Mouse (Mus musculus): ENCODE data around the gene Gins1. TPM values are rescaled to one million over a fixed set of nuclear protein-coding genes. Genes with fewer than 3 reads are reported as not detected.
"Not testable (repeated sequence)": the region's sequence is repeated elsewhere in the genome, so short reads cannot be mapped to it uniquely, and the experiment has no call there.

The Gins1 gene
- polyA plus RNA-seq, 1 experiment, result 7.5 TPM

DNA sequence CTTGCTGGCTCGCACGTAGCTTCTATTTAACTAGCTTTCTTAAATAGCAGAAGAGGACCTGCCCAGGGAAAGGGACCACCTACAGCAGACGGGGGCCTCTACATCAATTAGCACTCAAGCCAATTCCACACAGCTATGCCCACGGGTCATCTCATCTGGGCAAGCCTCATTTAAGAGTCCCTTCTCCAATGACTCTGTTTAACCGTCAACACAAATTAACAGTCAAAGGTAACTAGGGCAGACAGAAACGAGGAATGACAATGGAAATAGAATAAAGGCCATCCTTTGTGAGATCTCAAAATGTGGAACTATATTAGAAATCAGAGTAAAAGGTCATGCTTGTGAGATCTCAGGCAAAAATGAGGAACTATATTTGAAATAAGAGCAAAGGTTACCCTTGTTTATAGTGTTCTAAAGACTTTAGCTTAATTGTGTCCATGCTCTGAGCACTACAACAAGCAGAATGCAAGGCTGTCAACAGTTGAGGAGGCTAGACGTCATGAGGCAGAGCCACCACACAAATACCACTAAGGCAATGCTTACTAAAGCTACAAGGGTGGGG is 9.4 kb upstream of the Gins1 start:
- Histone ChIP-seq H3ac (ENCODE audit: control insufficient read depth, insufficient read length) (no peak overlapping the region), H3K36me3 (ENCODE audit: control insufficient read depth, insufficient read depth) (no peaks in the 10 kb centered on the region), H3K4me3 (no peak overlapping the region), H3K79me2 (ENCODE audit: control insufficient read depth, insufficient read depth) (peaks cover 4% of the 10 kb centered on the region), H3K27me3 (ENCODE audit: control insufficient read depth, insufficient read depth, insufficient read length) (no peaks in the 10 kb centered on the region), H3K4me2 (ENCODE audit: low read depth) (no peak overlapping the region)
- TF ChIP-seq MYOD1 (IDR thresholded peaks at IDR 0.05; ENCODE audit: control insufficient read depth in 1 of 3, insufficient read length in 2 of 3, low read depth in 2 of 3), result no peak
- no peak for TF ChIP-seq MYOG (IDR thresholded peaks at IDR 0.05; ENCODE audit: control insufficient read depth in 1 of 3, insufficient read depth in 1 of 3, insufficient read length in 2 of 3, low read depth in 2 of 3)
- TF ChIP-seq REST (IDR thresholded peaks at IDR 0.05; ENCODE audit: insufficient read depth, insufficient read length), result no peak
- no peak for TF ChIP-seq SRF (IDR thresholded peaks at IDR 0.05; ENCODE audit: control insufficient read depth, insufficient read length, low read depth)
- no peak for TF ChIP-seq MAX (IDR thresholded peaks at IDR 0.05; ENCODE audit: low read depth)
- TF ChIP-seq E2F4 (IDR thresholded peaks at IDR 0.05; ENCODE audit: insufficient read depth), result no peak
- no peak for TF ChIP-seq POLR2AphosphoS2 (IDR thresholded peaks at IDR 0.05; ENCODE audit: insufficient read length, low read depth)
- TF ChIP-seq TCF12 (IDR thresholded peaks at IDR 0.05; ENCODE audit: insufficient read depth, poor library complexity, severe bottlenecking), result no peak
- no peak for TF ChIP-seq POLR2A (IDR thresholded peaks at IDR 0.05; ENCODE audit: insufficient read length, low read depth)
- no peak for TF ChIP-seq USF1 (IDR thresholded peaks at IDR 0.05; ENCODE audit: low read depth)
- TF ChIP-seq TCF3 (IDR thresholded peaks at IDR 0.05; ENCODE audit: insufficient read length, low read depth), result no peak
- TF ChIP-seq CEBPB (IDR thresholded peaks at IDR 0.05; ENCODE audit: insufficient read depth, poor library complexity, severe bottlenecking), result no peak

DNA sequence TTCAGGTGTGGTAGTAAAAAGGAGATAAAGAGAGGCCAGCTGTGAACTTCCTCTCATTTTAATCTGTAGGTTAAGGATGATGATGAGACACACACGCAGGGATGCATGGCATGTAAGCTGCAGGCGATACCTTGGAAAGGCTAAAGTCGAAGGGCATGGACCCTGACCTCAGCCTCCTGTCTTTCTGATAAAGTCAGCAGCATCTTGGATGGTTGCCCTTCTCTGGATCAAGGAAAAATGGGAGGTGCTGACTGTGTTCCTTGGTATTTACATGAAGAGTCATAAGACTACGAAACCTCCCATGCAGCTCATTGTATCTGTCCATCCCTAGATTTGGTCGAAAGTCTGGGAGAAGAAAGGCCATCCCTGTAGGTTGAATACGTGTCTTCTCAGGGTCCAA is 4.9 kb upstream of the Gins1 start:
- H3ac ChIP-seq (ENCODE audit: control insufficient read depth, insufficient read length), result no peak overlapping the region
- H3K79me2 ChIP-seq (ENCODE audit: control insufficient read depth, insufficient read depth), result peaks cover 29% of the 10 kb centered on the region
- no peak overlapping the region for H3K4me3 ChIP-seq
- TF ChIP-seq POLR2AphosphoS2 (IDR thresholded peaks at IDR 0.05; ENCODE audit: insufficient read length, low read depth) (no peak), TCF3 (IDR thresholded peaks at IDR 0.05; ENCODE audit: insufficient read length, low read depth) (no peak), POLR2A (IDR thresholded peaks at IDR 0.05; ENCODE audit: insufficient read length, low read depth) (no peak), SRF (IDR thresholded peaks at IDR 0.05; ENCODE audit: control insufficient read depth, insufficient read length, low read depth) (no peak), TCF12 (IDR thresholded peaks at IDR 0.05; ENCODE audit: insufficient read depth, poor library complexity, severe bottlenecking) (no peak)
- no peaks in the 10 kb centered on the region for H3K36me3 ChIP-seq (ENCODE audit: control insufficient read depth, insufficient read depth)
- no peaks in the 10 kb centered on the region for H3K27me3 ChIP-seq (ENCODE audit: control insufficient read depth, insufficient read depth, insufficient read length)
- no peak overlapping the region for H3K4me2 ChIP-seq (ENCODE audit: low read depth)

DNA sequence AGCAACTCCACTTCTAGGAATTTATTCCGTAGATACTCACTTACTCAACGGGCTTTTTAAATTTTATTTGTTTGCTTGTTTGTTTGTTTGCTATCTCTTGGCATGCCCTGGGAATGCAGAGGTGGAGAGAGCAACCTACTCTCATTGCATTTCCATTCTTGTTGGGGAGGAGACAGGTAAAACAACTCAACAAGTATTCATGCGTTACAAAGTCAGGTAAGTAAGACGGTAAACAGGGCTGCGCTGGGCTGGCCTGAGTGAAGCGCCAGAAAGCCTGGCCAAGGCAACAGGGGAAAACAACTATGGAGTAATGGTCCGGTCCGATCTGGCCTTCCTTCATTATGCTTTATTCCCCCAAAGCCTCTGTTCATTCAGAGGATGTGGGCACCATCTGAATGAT is 2.9 kb upstream of the Gins1 start:
- H3K4me3 ChIP-seq, result no peak overlapping the region
- H3ac ChIP-seq (ENCODE audit: control insufficient read depth, insufficient read length), result no peak overlapping the region
- peaks cover 29% of the 10 kb centered on the region for H3K79me2 ChIP-seq (ENCODE audit: control insufficient read depth, insufficient read depth)
- H3K27me3 ChIP-seq (ENCODE audit: control insufficient read depth, insufficient read depth, insufficient read length), result no peaks in the 10 kb centered on the region
- no peak overlapping the region for H3K4me2 ChIP-seq (ENCODE audit: low read depth)
- H3K36me3 ChIP-seq (ENCODE audit: control insufficient read depth, insufficient read depth), result no peaks in the 10 kb centered on the region
- TF ChIP-seq USF1 (IDR thresholded peaks at IDR 0.05; ENCODE audit: low read depth), result no peak
- TF ChIP-seq REST (IDR thresholded peaks at IDR 0.05; ENCODE audit: insufficient read depth, insufficient read length), result no peak
- TF ChIP-seq SRF (IDR thresholded peaks at IDR 0.05; ENCODE audit: control insufficient read depth, insufficient read length, low read depth), result no peak
- no peak for TF ChIP-seq E2F4 (IDR thresholded peaks at IDR 0.05; ENCODE audit: insufficient read depth)
- TF ChIP-seq TCF12 (IDR thresholded peaks at IDR 0.05; ENCODE audit: insufficient read depth, poor library complexity, severe bottlenecking), result no peak
- no peak for TF ChIP-seq TCF3 (IDR thresholded peaks at IDR 0.05; ENCODE audit: insufficient read length, low read depth)

DNA sequence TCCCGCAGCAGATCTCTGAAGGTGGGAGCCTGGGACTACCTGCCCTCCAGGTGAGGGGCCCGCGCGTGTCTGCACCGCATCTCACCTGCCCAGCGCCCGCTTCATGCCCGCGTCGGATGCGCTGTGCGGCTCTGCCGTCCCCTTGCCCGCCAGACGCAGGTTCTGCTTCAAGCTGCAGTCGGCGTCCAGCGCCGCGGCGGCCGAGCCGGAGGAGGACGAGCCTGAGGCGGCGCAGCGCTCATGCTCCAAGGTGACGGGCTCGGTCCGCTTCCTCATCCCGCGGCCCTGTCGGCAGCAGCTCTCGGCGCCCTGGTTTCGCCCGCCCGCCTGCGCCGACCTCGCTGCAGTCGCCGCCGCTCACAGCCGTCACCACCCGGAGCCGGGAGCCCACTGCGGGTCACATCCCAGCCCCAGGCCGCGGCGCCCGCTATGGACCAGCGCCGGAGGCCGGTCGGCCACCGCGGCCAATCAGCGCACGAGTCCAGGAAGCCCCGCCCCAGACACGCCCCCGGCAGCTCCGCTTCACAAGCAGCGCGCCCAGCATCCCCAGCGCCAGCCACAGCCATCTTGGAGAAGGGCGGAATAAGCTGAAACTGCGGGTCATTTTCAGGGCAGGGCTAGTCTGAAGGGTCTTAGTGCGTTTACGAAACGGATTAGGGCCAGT is 796 bp upstream of the Gins1 start, which contains the start of gene Abhd12:
Gene Abhd12, minus strand, starts transcription at position 470 of the 664 bp plus-strand sequence.
- no peaks in the 10 kb centered on the region for H3K27me3 ChIP-seq (ENCODE audit: control insufficient read depth, insufficient read depth, insufficient read length)
- peak within 1 kb of the TSS; percentile 84 for H3ac ChIP-seq (ENCODE audit: control insufficient read depth, insufficient read length)
- TF ChIP-seq SRF (IDR thresholded peaks at IDR 0.05; ENCODE audit: control insufficient read depth, insufficient read length, low read depth), result peak; percentile 51
- peak; percentile 95 for TF ChIP-seq POLR2A (IDR thresholded peaks at IDR 0.05; ENCODE audit: insufficient read length, low read depth)
- no peak for TF ChIP-seq USF1 (IDR thresholded peaks at IDR 0.05; ENCODE audit: low read depth)
- TF ChIP-seq MYOG (IDR thresholded peaks at IDR 0.05; ENCODE audit: control insufficient read depth in 1 of 3, insufficient read depth in 1 of 3, insufficient read length in 2 of 3, low read depth in 2 of 3), result peak in 1 of 3 experiments; percentile 8
- TF ChIP-seq POLR2AphosphoS2 (IDR thresholded peaks at IDR 0.05; ENCODE audit: insufficient read length, low read depth), result peak; percentile 93
- no peak for TF ChIP-seq CEBPB (IDR thresholded peaks at IDR 0.05; ENCODE audit: insufficient read depth, poor library complexity, severe bottlenecking)
- TF ChIP-seq TCF3 (IDR thresholded peaks at IDR 0.05; ENCODE audit: insufficient read length, low read depth), result no peak
- H3K4me3 ChIP-seq, result peak within 1 kb of the TSS; percentile 51
- no peaks in the 10 kb centered on the region for H3K36me3 ChIP-seq (ENCODE audit: control insufficient read depth, insufficient read depth)
- H3K79me2 ChIP-seq (ENCODE audit: control insufficient read depth, insufficient read depth), result peaks cover 25% of the 10 kb centered on the region
- peak within 1 kb of the TSS; percentile 93 for H3K4me2 ChIP-seq (ENCODE audit: low read depth)

DNA sequence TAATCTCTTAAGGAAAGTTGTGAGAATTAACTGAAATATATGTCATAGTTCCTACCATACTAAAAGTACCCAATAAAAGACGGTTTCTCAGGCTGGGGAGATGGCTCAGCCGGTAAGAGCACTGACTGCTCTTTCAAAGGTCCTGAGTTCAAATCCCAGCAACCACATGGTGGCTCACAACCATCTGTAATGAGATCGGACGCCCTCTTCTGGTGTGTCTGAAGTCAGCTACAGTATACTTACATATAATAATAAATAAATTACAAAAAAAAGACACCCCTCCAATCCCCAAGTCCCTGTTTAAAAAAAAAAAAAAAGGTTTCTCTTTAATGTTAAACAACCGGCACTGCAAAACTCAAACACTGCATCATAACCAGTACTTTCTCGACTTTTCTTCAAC is 3.7 kb downstream of the Gins1 start:
- H3K27me3 ChIP-seq (ENCODE audit: control insufficient read depth, insufficient read depth, insufficient read length), result not testable (repeated sequence)
- peak overlapping the region; percentile 61 for H3K4me3 ChIP-seq

More for the DNA sequence above, 3.7 kb downstream of the Gins1 start:
- not testable (repeated sequence) for H3K36me3 ChIP-seq (ENCODE audit: control insufficient read depth, insufficient read depth); H3K79me2 ChIP-seq (ENCODE audit: control insufficient read depth, insufficient read depth)
- Histone ChIP-seq H3K4me2 (ENCODE audit: low read depth) (peak overlapping the region; percentile 86), H3ac (ENCODE audit: control insufficient read depth, insufficient read length) (peak overlapping the region; percentile 81)

All from myocyte (in vitro differentiated cells).